Mouse (Mus musculus) duodenum, adult 2 months (tissue): ENCODE data around the gene Necap1. TPM values are rescaled to one million over a fixed set of nuclear protein-coding genes. Genes with fewer than 3 reads are reported as not detected.

Experiments used
- polyA plus RNA-seq: library from polyadenylated mRNA; depleted of rRNA; stranded (reverse); fragments of >200 nt; gene quantifications from 2 replicates; pipeline ENCODE4 v1.2.3, GENCODE M21; 2012; ENCODE audit warnings: low replicate concordance; rRNA removed

The Necap1 gene
- polyA plus RNA-seq = 8.1 and 9.1 TPM in 2 replicates

GRCm38 (mm10) chr6:122873871-122874719 lies at the start of gene Necap1:
Gene Necap1, plus strand, starts transcription at chr6:122874474.

GRCm38 (mm10) chr6:122855955-122856354 lies 18.3 kb upstream of the Necap1 start, which contains the start of gene C3ar1:
Gene C3ar1, minus strand, starts transcription at chr6:122856161.

GRCm38 (mm10) chr6:122921451-122921850 lies 47.2 kb downstream of the Necap1 start, which contains the start of gene Clec4a1:
Gene Clec4a1, plus strand, starts transcription at chr6:122921848.

Other genes with a start within 250 kb of the Necap1 start
- gene Dppa3, start 248.1 kb upstream of the Necap1 start, polyA plus RNA-seq = not detected in 2 replicates
- 0.05 TPM in 1 of 2 replicates, not detected in the other for gene Nanog, start 167.0 kb upstream of the Necap1 start, polyA plus RNA-seq
- 0.83 and 0.96 TPM in 2 replicates for gene Slc2a3, start 72.8 kb upstream of the Necap1 start, polyA plus RNA-seq
- gene Foxj2, start 54.6 kb upstream of the Necap1 start, polyA plus RNA-seq = 6.4 and 7.7 TPM in 2 replicates
- 0.72 and 0.76 TPM in 2 replicates for gene C3ar1, start 18.3 kb upstream of the Necap1 start, polyA plus RNA-seq
- gene Clec4a1, start 47.4 kb downstream of the Necap1 start, polyA plus RNA-seq = 0.56 and 0.90 TPM in 2 replicates
- gene Clec4a3, start 78.0 kb downstream of the Necap1 start, polyA plus RNA-seq = 0.11 and 0.26 TPM in 2 replicates
- 0.13 and 0.15 TPM in 2 replicates for gene Clec4a4, start 115.9 kb downstream of the Necap1 start, polyA plus RNA-seq
- gene Clec4b1, start 175.5 kb downstream of the Necap1 start, polyA plus RNA-seq = not detected in 2 replicates
- gene Clec4a2, start 232.0 kb downstream of the Necap1 start, polyA plus RNA-seq = 0.19 and 1.7 TPM in 2 replicates